Mouse (Mus musculus) hindbrain, embryonic 14.5 days (tissue): ENCODE data around the gene 1110051M20Rik. TPM values are rescaled to one million over a fixed set of nuclear protein-coding genes. Genes with fewer than 3 reads are reported as not detected.
"Not testable (repeated sequence)": the region's sequence is repeated elsewhere in the genome, so short reads cannot be mapped to it uniquely, and the experiment has no call there.

ENCODE experiments used
- ATAC-seq: fragments of 200-750 bp; cut with Nextera tagmentation; 2 replicates; pipeline ENCODE4 v1.8.0; 2017; ENCODE audit warnings: moderate number of reproducible peaks, mild to moderate bottlenecking, moderate TSS enrichment, moderate library complexity; ENCODE audit not compliant: low FRiP score
- DNase-seq: peaks from one replicate; pipeline ENCODE4 v3.0.0-alpha.2; 2015; ENCODE audit warnings: low spot score
- H3K27ac ChIP-seq: fragments of 300-500 bp; sonication (generic); 2 replicates; pipeline ENCODE4 v1.5.1; 2014; ENCODE audit warnings: mild to moderate bottlenecking, moderate library complexity
- H3K27me3 ChIP-seq: fragments of 300-500 bp; sonication (generic); 2 replicates; pipeline ENCODE4 v1.6.1; 2014; ENCODE audit warnings: mild to moderate bottlenecking, low read length, mixed read lengths; ENCODE audit not compliant: control insufficient read depth, insufficient read depth
- H3K36me3 ChIP-seq: fragments of 300-500 bp; sonication (generic); replicated peaks from 2 replicates; pipeline ENCODE4 v1.6.1; 2014; ENCODE audit not compliant: control insufficient read depth, insufficient read depth
- H3K4me1 ChIP-seq: fragments of 300-500 bp; sonication (generic); replicated peaks from 2 replicates; pipeline ENCODE4 v1.6.1; 2014; ENCODE audit warnings: antibody characterized with exemption, low read length, mixed read lengths; ENCODE audit not compliant: control insufficient read depth, insufficient read depth
- H3K4me2 ChIP-seq: fragments of 300-500 bp; sonication (generic); replicated peaks from 2 replicates; pipeline ENCODE4 v1.6.1; 2014; ENCODE audit warnings: mild to moderate bottlenecking, moderate library complexity
- H3K4me3 ChIP-seq: fragments of 300-500 bp; sonication (generic); replicated peaks from 2 replicates; pipeline ENCODE4 v1.5.1; 2014; ENCODE audit warnings: mild to moderate bottlenecking, low read length
- H3K9ac ChIP-seq: fragments of 300-500 bp; sonication (generic); 2 replicates; pipeline ENCODE4 v1.6.1; 2014
- H3K9me3 ChIP-seq: fragments of 300-500 bp; sonication (generic); 2 replicates; pipeline ENCODE4 v1.6.1; 2016; ENCODE audit warnings: low read length; ENCODE audit not compliant: control insufficient read depth
- WGBS: fragments of 180-500 bp; shearing (Covaris S2); extraction: QIAGEN DNeasy Blood & Tissue Kit; methylation state at CpG from one replicate; pipeline ENCODE4 v1.1.7; 2014; 5-methylcytosine and 5-hydroxymethylcytosine counted together
- polyA plus RNA-seq: library from polyadenylated mRNA; unstranded; fragments of >200 nt; fragmentation: Nextera tagmentation; extraction: Ambion mirVana; gene quantifications from 2 replicates; pipeline ENCODE4 v1.2.1, GENCODE M21; 2014

Gene 1110051M20Rik
- polyA plus RNA-seq, 1 experiment from 2014 or later = 143 TPM

DNA sequence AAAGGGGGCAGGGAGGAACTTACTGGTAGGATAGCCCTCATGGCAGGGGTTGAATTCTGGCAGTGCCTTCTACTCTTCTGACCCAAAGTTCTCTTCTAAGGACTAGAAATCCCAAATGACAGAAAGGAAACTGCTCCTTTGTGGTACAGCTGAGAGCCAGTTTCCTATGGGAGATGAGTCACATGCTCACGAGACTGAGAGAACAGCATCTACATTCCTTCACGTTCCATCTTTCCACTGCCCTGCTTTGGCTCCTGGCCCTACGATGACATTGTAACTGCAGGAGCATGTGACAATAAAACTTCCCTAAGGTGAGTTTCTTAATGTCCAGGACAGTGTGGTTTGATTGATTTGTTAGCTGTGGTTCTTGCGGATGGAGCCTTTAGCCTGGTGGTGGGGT lies 196.1 kb downstream of the 1110051M20Rik start:
- ATAC-seq = no peak
- no peak overlapping the region for H3K9ac ChIP-seq
- no peak for DNase-seq
- H3K4me2 ChIP-seq = no peak overlapping the region
- H3K4me3 ChIP-seq = no peak overlapping the region
- no peaks in the 10 kb centered on the region for H3K36me3 ChIP-seq
- H3K9me3 ChIP-seq = no peaks in the 10 kb centered on the region
- WGBS = 93% methylated on average over 4 of the region's 4 CpGs
- H3K4me1 ChIP-seq = no peaks in the 10 kb centered on the region
- no peak overlapping the region for H3K27ac ChIP-seq
- H3K27me3 ChIP-seq = 0 out of 2 replicates have a peak, but pooled peaks cover 2% of the 10 kb centered on the region

DNA sequence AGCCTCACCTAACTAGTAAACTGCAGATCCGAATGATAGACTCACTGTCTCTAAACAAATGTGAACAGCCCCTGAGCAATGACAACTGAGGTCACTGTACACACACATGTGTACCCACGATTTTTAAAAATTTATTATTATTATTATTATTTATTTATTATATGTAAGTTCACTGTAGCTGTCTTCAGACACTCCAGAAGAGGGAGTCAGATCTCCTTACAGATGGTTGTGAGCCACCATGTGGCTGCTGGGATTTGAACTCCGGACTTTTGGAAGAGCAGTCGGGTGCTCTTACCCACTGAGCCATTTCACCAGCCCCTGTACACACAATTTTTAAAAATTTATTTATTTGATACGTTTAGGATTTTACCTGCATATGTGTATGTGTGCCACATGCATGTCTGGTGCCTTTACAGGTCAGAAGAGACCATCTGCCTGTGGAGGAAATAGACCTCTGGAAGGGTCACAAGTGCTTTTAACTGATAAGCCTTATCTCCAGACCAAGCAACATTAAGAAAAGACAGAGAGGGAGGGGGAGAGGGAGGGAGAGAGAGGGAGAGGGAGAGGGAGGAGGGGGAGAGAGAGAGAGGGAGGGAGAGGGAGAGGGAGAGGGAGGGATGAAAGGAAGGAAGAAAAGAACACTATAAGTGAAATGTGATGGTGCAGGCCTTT lies 199.8 kb downstream of the 1110051M20Rik start:
- H3K36me3 ChIP-seq = no peaks in the 10 kb centered on the region
- H3K27ac ChIP-seq = no peak overlapping the region
- no peak overlapping the region for H3K9ac ChIP-seq
- H3K9me3 ChIP-seq = no peaks in the 10 kb centered on the region
- H3K4me1 ChIP-seq = no peaks in the 10 kb centered on the region
- no peaks in the 10 kb centered on the region for H3K27me3 ChIP-seq
- no peak overlapping the region for H3K4me3 ChIP-seq
- 86% methylated on average over 5 of the region's 5 CpGs for WGBS
- no peak overlapping the region for H3K4me2 ChIP-seq
- no peak for DNase-seq
- no peak for ATAC-seq

DNA sequence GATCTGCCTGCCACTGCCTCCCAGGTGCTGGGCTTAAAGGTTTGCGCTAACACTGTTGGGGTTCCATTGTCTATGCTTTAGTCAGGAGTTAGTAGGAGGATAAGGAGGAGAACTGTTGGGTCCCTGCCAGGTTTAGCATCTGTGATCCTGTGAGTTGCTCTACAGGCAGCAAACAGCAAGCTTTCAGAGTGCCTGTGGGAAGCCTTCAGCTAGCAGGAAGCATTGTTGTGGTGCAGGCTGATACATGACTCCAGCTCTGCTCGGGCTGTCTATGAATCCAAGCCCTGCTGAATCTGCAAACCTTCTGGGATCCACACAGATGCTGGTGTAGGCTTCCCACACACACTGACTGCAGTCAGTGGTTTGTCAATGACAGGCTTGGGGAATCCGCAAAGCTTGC lies 201.1 kb downstream of the 1110051M20Rik start:
- H3K36me3 ChIP-seq = no peaks in the 10 kb centered on the region
- no peak overlapping the region for H3K4me2 ChIP-seq
- ATAC-seq (0 out of 2 replicates have a peak, but pooled peaks have one; percentile 46), DNase-seq (no peak)
- H3K4me1 ChIP-seq = no peaks in the 10 kb centered on the region
- no peaks in the 10 kb centered on the region for H3K9me3 ChIP-seq
- no peak overlapping the region for H3K9ac ChIP-seq
- H3K4me3 ChIP-seq = no peak overlapping the region
- WGBS = 59% methylated on average over 3 of the region's 3 CpGs
- H3K27me3 ChIP-seq = no peaks in the 10 kb centered on the region
- H3K27ac ChIP-seq = no peak overlapping the region

DNA sequence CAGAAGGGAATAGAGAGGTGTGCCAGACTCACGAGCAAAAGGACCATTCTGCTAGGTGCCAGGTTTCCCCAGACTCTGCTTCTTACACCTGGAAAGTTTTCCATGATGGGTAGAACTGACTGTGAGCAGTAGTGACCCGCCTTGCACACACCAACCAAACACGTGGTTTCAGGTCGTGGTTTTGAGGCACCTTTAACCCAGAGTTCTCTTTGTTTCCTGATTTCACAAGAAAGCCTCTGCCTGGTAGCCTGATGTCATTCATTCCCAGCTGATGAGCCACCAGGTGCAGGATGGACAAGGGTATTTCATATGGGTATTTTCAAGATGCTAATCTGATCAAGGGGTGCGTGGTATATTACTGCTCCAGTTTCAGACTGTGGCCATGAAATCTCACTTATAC lies 202.0 kb downstream of the 1110051M20Rik start:
- H3K36me3 ChIP-seq = no peaks in the 10 kb centered on the region
- H3K27me3 ChIP-seq = no peaks in the 10 kb centered on the region
- no peak for ATAC-seq

DNA sequence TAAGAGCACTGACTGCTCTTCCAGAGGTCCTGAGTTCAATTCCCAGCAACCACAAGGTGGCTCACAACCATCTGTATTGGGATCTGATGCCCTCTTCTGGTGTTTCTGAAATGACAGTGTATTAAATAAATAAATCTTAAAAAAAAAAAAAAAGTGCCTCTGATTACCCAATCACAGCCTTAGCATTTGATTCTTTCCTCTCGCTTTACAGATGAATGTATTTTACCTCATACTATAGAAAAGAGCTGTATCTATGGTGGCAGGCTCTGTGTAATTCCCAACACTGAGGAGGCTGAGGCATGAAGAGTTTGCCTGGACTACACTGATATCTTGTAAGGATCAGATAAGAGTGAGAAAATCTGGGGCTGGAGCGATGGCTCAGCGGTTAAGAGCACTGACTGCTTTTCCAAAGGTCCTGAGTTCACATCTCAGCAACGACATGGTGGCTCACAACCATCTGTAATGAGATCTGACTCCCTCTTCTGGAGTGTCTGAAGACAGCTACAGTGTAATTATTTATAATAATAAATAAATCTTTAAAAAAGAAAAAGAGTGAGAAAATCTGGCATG lies 206.9 kb downstream of the 1110051M20Rik start:
- H3K36me3 ChIP-seq, H3K4me1 ChIP-seq, H3K9me3 ChIP-seq, H3K27me3 ChIP-seq: not testable (repeated sequence)
- Histone ChIP-seq H3K4me2 (peak overlapping the region; percentile 72), H3K4me3 (peak overlapping the region; percentile 48), H3K27ac (peak overlapping the region; percentile 79), H3K9ac (peak overlapping the region; percentile 66)
- DNase-seq (peak; percentile 42), ATAC-seq (peak; percentile 55)
- 21% methylated on average over 4 of the region's 4 CpGs for WGBS

More for the DNA sequence above, 202.0 kb downstream of the 1110051M20Rik start:
- Histone ChIP-seq H3K4me3 (no peak overlapping the region), H3K4me1 (no peaks in the 10 kb centered on the region), H3K4me2 (no peak overlapping the region), H3K9ac (no peak overlapping the region), H3K9me3 (no peaks in the 10 kb centered on the region), H3K27ac (no peak overlapping the region)
- 73% methylated on average over 5 of the region's 5 CpGs for WGBS
- DNase-seq = no peak

DNA sequence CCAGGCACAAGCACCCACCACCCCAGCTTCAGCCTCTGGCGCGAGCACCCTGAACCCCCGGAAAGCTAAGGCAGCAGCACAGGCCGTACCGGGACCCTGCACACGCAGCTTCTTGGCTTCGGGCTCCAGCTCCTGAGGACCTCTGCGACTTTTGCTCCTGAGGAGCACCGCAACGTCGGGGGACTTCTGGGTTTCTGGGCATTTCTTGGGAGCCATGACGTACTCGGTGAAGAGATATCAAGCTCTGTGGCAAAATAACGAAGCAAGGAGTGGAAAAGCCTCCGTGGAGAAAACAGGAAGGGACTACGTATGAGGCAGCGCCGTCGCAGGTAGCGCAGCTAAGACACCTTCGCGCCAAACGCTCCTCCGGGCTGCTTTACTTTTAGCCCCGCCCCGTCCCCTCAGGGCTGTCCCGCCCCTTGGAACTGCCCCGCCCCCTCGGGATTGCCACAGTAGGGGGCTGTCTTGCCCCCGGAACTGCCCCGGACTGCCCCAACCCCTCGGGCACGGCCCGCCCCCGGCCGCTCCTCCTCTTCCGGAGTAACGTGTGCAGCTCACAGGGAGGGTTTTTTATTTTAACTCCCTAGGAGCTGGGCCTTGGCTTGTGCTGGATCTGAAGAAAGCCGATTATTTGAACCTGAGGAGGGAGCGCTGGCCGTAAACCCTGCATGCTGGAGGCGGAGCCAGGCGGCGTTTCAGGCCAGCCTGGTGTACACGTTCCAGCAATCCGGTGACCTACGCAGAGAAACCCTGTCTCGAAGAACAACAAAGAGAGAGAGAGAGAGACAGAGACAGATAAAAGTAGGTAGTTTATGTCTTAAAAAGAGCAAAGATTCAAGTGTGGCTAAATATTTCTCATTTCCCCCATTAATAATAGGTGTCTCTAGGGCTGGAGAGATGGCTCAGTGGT lies 207.6 kb downstream of the 1110051M20Rik start, which contains the start of gene Ddb2:
Ddb2 (minus strand) TSS at position 382 of the 910 bp plus-strand sequence.
- peak within 1 kb of the TSS; percentile 66 for H3K9ac ChIP-seq
- no peaks in the 10 kb centered on the region for H3K9me3 ChIP-seq
- peak within 1 kb of the TSS; percentile 72 for H3K4me2 ChIP-seq
- no peaks in the 10 kb centered on the region for H3K27me3 ChIP-seq
- ATAC-seq = peak; percentile 98
- peak within 1 kb of the TSS; percentile 79 for H3K27ac ChIP-seq
- peak; percentile 93 for DNase-seq
- peaks cover 10% of the 10 kb centered on the region; the same call in 1 of the 2 replicates for H3K36me3 ChIP-seq
- WGBS = under 1% methylated on average over 47 of the region's 48 CpGs
- no peaks in the 10 kb centered on the region for H3K4me1 ChIP-seq
- peak within 1 kb of the TSS; percentile 48 for H3K4me3 ChIP-seq

DNA sequence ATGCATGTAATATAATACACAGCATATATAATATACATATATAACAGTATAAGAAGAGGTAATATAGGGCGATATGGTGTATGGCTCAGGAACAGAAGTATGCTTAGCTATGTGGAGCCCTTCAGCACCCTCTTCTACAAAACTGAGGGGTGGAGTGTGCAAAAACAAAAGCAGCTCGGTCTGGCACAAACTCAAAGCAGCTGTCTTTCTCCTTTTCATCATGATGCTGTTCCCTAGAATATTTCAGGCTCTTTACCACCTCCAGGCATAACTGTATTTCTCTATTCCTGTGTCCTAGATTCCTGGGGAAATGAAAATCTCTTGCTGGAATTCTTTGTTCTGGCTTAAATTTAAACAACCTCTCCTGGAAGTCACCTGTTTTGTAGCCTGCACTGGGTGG lies 214.8 kb downstream of the 1110051M20Rik start:
- no peak overlapping the region for H3K4me2 ChIP-seq
- DNase-seq (no peak), ATAC-seq (no peak)
- WGBS = 87% methylated on average over 2 of the region's 2 CpGs
- no peak overlapping the region for H3K4me3 ChIP-seq
- no peaks in the 10 kb centered on the region for H3K9me3 ChIP-seq
- no peaks in the 10 kb centered on the region for H3K27me3 ChIP-seq
- H3K27ac ChIP-seq = no peak overlapping the region
- H3K9ac ChIP-seq = no peak overlapping the region
- peaks cover 10% of the 10 kb centered on the region; the same call in 1 of the 2 replicates for H3K36me3 ChIP-seq
- no peaks in the 10 kb centered on the region for H3K4me1 ChIP-seq
